In genomic region chr11:97883542-97883917, GRCm38 (mm10) we compare ENCODE assay signal across 8 mouse cellular contexts. TPM values are rescaled to one million over a fixed set of nuclear protein-coding genes. Genes with fewer than 3 reads are reported as not detected.
DNase-seq lines count a peak whose midpoint lies in the region; ATAC-seq and TF ChIP-seq lines count a peak whose summit lies in the region.

No protein-coding gene starts in this region.

- no peaks in the 10 kb centered on the region for H3K27me3 ChIP-seq in hindbrain, postnatal 0 days (ENCODE audit: insufficient read depth, low read length)

- TF ChIP-seq CTCF in hindbrain, postnatal 0 days (IDR thresholded peaks at IDR 0.05; ENCODE audit: low read depth) = no peak
- TF ChIP-seq CTCF in left cerebral cortex, adult 2 months (IDR thresholded peaks at IDR 0.05) = no peak

- H3K36me3 ChIP-seq in hindbrain, postnatal 0 days (ENCODE audit: insufficient read depth, low read length) = no peaks in the 10 kb centered on the region
- H3K36me3 ChIP-seq in macrophage (ENCODE audit: inconsistent target) = no peaks in the 10 kb centered on the region

- H3K27ac ChIP-seq in hindbrain, postnatal 0 days = peak overlapping the region; percentile 86; the same call in 1 of the 2 replicates
- H3K27ac ChIP-seq in left cerebral cortex, adult 2 months = peak overlapping the region; percentile 65
- H3K27ac ChIP-seq in macrophage = peak overlapping the region; percentile 92

- DNase-seq in WW6 (ENCODE audit: low read depth, low spot score) = peak; percentile 90
- DNase-seq in gastrocnemius, adult 8-10 months (ENCODE audit: low spot score in 2 of 2) = peak; percentile 46 to 61
- DNase-seq in hindbrain, postnatal 0 days (ENCODE audit: low spot score) = peak; percentile 69
- DNase-seq in left cerebral cortex, adult 2 months (ENCODE audit: extremely low spot score in 1 of 2, low spot score in 2 of 2) = peak; percentile 58 to 68
- DNase-seq in right cerebral cortex, adult 18-20 months = peak; percentile 63
- peak; percentile 65 for DNase-seq in urinary bladder, postnatal 14 days (ENCODE audit: low spot score)

- H3K4me2 ChIP-seq in hindbrain, postnatal 0 days (ENCODE audit: low read depth, low read length) = peak overlapping the region; percentile 67

- no peaks in the 10 kb centered on the region for H3K4me1 ChIP-seq in hindbrain, postnatal 0 days (ENCODE audit: insufficient read depth, low read length)

- no peaks in the 10 kb centered on the region for H3K79me2 ChIP-seq in macrophage (ENCODE audit: inconsistent target)

- H3K4me3 ChIP-seq in hindbrain, postnatal 0 days (ENCODE audit: low read length) = peak overlapping the region; percentile 61
- peak overlapping the region; percentile 64 for H3K4me3 ChIP-seq in left cerebral cortex, adult 2 months
- peak overlapping the region; percentile 74 for H3K4me3 ChIP-seq in macrophage (ENCODE audit: inconsistent target)

- WGBS in hindbrain, postnatal 0 days = 4% methylated on average over 26 of the region's 26 CpGs
- 6% methylated on average over 26 of the region's 26 CpGs for WGBS in macrophage (ENCODE audit: missing documents)

- no peaks in the 10 kb centered on the region for H3K9me3 ChIP-seq in hindbrain, postnatal 0 days (ENCODE audit: low read length)

- intact Hi-C loops in left cerebral cortex, adult 2 months (cut with DNase I) = loop anchor here (1.0 to 5.0 kb wide), 2 partner anchors 90 to 181 kb away; partner anchors contain the start of genes Pcgf2 and Psmb3

- peak overlapping the region; percentile 47 for H3K9ac ChIP-seq in hindbrain, postnatal 0 days (replicated peaks; ENCODE audit: low read length)

- peak; percentile 57 for ATAC-seq in common myeloid progenitor, adult 5-6 weeks (replicated peaks; ENCODE audit: low read depth, poor library complexity, severe bottlenecking)
- ATAC-seq in hindbrain, postnatal 0 days = peak; percentile 37; the same call in 1 of the 2 replicates

RNA-seq across cellular contexts. Expression of gene Fbxo47, which starts 0.4 kb away (rescaled TPM):
- 0.09 and 1.1 TPM in 2 replicates for total RNA-seq in common myeloid progenitor, adult 5-6 weeks (2017)
- total RNA-seq in gastrocnemius, adult 8-10 months (2022) = under 1 TPM in 3 of 4 experiments, not detected in 1; 0.15 to 0.48 (median 0.46) TPM
- total RNA-seq in hindbrain, postnatal 0 days (2014; rRNA removed) = 0.47 and 1.2 TPM in 2 replicates
- polyA plus RNA-seq in hindbrain, postnatal 0 days (2015; fragmentation: Nextera tagmentation; extraction: Ambion mirVana) = 0.34 and 0.36 TPM in 2 replicates
- 1 to 10 TPM; 2.8 to 2.9 TPM for total RNA-seq in left cerebral cortex, adult 2 months (2021)
- 1 to 10 TPM in 1 of 26 experiments, under 1 TPM in 9, not detected in 16; 0.33 to 1.4 (median 0.46) TPM for total RNA-seq in macrophage (2018; cell fraction: chromatin; rRNA removed)
- total RNA-seq in macrophage (2018; cell fraction: cytosol; rRNA removed) = under 1 TPM; 0.38 to 0.92 (median 0.59) TPM
- total RNA-seq in macrophage (2018; cell fraction: nucleus; rRNA removed) = 1 to 10 TPM in 2 of 26 experiments, under 1 TPM in 14, not detected in 10; 0.18 to 1.9 (median 0.54) TPM
- 0.14 to 0.69 TPM (median 0.51 TPM) in 3 replicates for polyA plus RNA-seq in macrophage (2018)

RNA-seq across cellular contexts. Expression of gene B230217C12Rik, which starts 43.0 kb away (rescaled TPM):
- 0.69 and 1.7 TPM in 2 replicates for total RNA-seq in common myeloid progenitor, adult 5-6 weeks (2017)
- total RNA-seq in gastrocnemius, adult 8-10 months (2022) = under 1 TPM; 0.19 to 0.51 (median 0.32) TPM
- total RNA-seq in hindbrain, postnatal 0 days (2014; rRNA removed) = 29.4 and 30.0 TPM in 2 replicates
- polyA plus RNA-seq in hindbrain, postnatal 0 days (2015; fragmentation: Nextera tagmentation; extraction: Ambion mirVana) = 31.6 and 32.3 TPM in 2 replicates
- total RNA-seq in left cerebral cortex, adult 2 months (2021) = 10 to 100 TPM; 77.6 to 78.9 TPM
- total RNA-seq in macrophage (2018; cell fraction: chromatin; rRNA removed) = 1 to 10 TPM in 5 of 26 experiments, under 1 TPM in 9, not detected in 12; 0.37 to 2.5 (median 0.74) TPM
- 1 to 10 TPM in 7 of 26 experiments, under 1 TPM in 19; 0.44 to 1.3 (median 0.86) TPM for total RNA-seq in macrophage (2018; cell fraction: cytosol; rRNA removed)
- total RNA-seq in macrophage (2018; cell fraction: nucleus; rRNA removed) = 1 to 10 TPM in 6 of 26 experiments, under 1 TPM in 13, not detected in 7; 0.23 to 3.6 (median 0.78) TPM
- polyA plus RNA-seq in macrophage (2018) = 0.68 to 1.1 TPM (median 0.72 TPM) in 3 replicates

Comparison
In these comparisons a context has a peak if more than half of its experiments do, and no peak if none do; other contexts are left out.
1. Peak in every context shown above with its lines: DNase-seq, ATAC-seq, H3K4me3 ChIP-seq and H3K27ac ChIP-seq.
2. RNA of gene B230217C12Rik, which starts 43.0 kb away (total RNA-seq): 77.6 to 78.9 TPM in left cerebral cortex, adult 2 months and 29.4 to 30.0 TPM in hindbrain, postnatal 0 days; 0.69 to 1.7 TPM in common myeloid progenitor, adult 5-6 weeks and 0.19 to 0.51 TPM in gastrocnemius, adult 8-10 months; every median in the first group is over 10 times any median in the second.